Mouse (Mus musculus) liver, postnatal 0 days (tissue): ENCODE measurements around the gene Bcl6. TPM values are rescaled to one million over a fixed set of nuclear protein-coding genes. Genes with fewer than 3 reads are reported as not detected.

Experiments used
- ATAC-seq: fragments of 200-750 bp; cut with Nextera tagmentation; 2 replicates; pipeline ENCODE4 v1.8.0; 2017; ENCODE audit warnings: mild to moderate bottlenecking, moderate library complexity
- DNase-seq: peaks from one replicate; pipeline ENCODE4 v3.0.0-alpha.2; 2016
- H3K27ac ChIP-seq: fragments of 300-500 bp; sonication (generic); 2 replicates; pipeline ENCODE4 v1.5.1; 2014; ENCODE audit warnings: antibody characterized with exemption, moderate library complexity, mild to moderate bottlenecking, low read depth
- H3K27me3 ChIP-seq: fragments of 300-500 bp; sonication (generic); 2 replicates; pipeline ENCODE4 v1.6.1; 2014; ENCODE audit warnings: low read length, control low read depth, mixed read lengths; ENCODE audit not compliant: insufficient read depth
- H3K36me3 ChIP-seq: fragments of 300-500 bp; sonication (generic); replicated peaks from 2 replicates; pipeline ENCODE4 v1.6.1; 2014; ENCODE audit warnings: mild to moderate bottlenecking, control low read depth, low read length, moderate library complexity, mixed read lengths; ENCODE audit not compliant: insufficient read depth
- H3K4me1 ChIP-seq: fragments of 300-500 bp; sonication (generic); 2 replicates; pipeline ENCODE4 v1.6.1; 2014; ENCODE audit warnings: antibody characterized with exemption, mild to moderate bottlenecking, control low read depth; ENCODE audit not compliant: insufficient read depth
- H3K4me2 ChIP-seq: fragments of 300-500 bp; sonication (generic); 2 replicates; pipeline ENCODE4 v1.6.1; 2014; ENCODE audit warnings: low read depth, mild to moderate bottlenecking, low read length, moderate library complexity, mixed read lengths
- H3K4me3 ChIP-seq: fragments of 300-500 bp; sonication (generic); 2 replicates; pipeline ENCODE4 v1.5.1; 2014; ENCODE audit warnings: low read depth, low read length
- H3K9ac ChIP-seq: fragments of 300-500 bp; sonication (generic); replicated peaks from 2 replicates; pipeline ENCODE4 v1.6.1; 2014; ENCODE audit warnings: mild to moderate bottlenecking, moderate library complexity
- H3K9me3 ChIP-seq: fragments of 300-500 bp; sonication (generic); 2 replicates; pipeline ENCODE4 v1.6.1; 2016; ENCODE audit warnings: mild to moderate bottlenecking, control low read depth, low read length, mixed read lengths
- CTCF ChIP-seq: sonication (generic); IDR thresholded peaks from 2 replicates; pipeline ENCODE4 v1.5.1; 2016; ENCODE audit warnings: antibody characterized with exemption, low read depth
- EP300 ChIP-seq: IDR thresholded peaks from 2 replicates; pipeline ENCODE4 v1.6.1; 2016; ENCODE audit warnings: antibody characterized with exemption, low read depth, mild to moderate bottlenecking
- WGBS: fragments of 180-500 bp; shearing (Covaris S2); extraction: QIAGEN DNeasy Blood & Tissue Kit; methylation state at CpG from one replicate; pipeline ENCODE4 v1.1.7; 2014; ENCODE audit not compliant: insufficient replicate concordance; 5-methylcytosine and 5-hydroxymethylcytosine counted together
- polyA plus RNA-seq: library from polyadenylated mRNA; unstranded; fragments of >200 nt; fragmentation: Nextera tagmentation; extraction: Ambion mirVana; gene quantifications from 2 replicates; pipeline ENCODE4 v1.2.1, GENCODE M21; 2015

Bcl6 gene
- polyA plus RNA-seq, 1 experiment from 2014 or later: 0.69 TPM

DNA sequence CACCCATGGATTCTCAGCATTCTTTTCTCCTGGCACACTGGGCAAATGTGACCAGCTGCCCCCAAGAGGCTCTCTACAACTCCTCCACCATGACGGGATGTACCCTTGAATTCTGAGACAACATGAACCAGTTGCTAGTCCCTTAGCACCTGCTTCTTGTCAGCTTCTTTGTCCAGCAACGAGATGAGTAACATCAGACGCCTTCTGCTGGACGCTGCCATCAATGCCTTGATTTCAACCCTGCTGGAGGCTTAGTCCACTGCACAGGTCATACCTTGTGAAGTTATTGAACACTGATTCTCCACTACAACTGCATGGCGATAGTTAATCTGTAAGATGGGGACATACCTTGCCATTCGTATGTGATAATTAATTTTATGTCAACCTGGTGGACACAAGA, 41.0 kb downstream of the Bcl6 start:
- Histone ChIP-seq H3K4me3 (no peak overlapping the region), H3K9me3 (no peaks in the 10 kb centered on the region), H3K4me1 (no peaks in the 10 kb centered on the region), H3K36me3 (no peaks in the 10 kb centered on the region), H3K4me2 (no peak overlapping the region), H3K27me3 (no peaks in the 10 kb centered on the region), H3K9ac (no peak overlapping the region), H3K27ac (no peak overlapping the region)
- WGBS: 72% methylated on average over 6 of the region's 6 CpGs
- no peak for TF ChIP-seq EP300
- TF ChIP-seq CTCF: no peak
- ATAC-seq: no peak
- no peak for DNase-seq

DNA sequence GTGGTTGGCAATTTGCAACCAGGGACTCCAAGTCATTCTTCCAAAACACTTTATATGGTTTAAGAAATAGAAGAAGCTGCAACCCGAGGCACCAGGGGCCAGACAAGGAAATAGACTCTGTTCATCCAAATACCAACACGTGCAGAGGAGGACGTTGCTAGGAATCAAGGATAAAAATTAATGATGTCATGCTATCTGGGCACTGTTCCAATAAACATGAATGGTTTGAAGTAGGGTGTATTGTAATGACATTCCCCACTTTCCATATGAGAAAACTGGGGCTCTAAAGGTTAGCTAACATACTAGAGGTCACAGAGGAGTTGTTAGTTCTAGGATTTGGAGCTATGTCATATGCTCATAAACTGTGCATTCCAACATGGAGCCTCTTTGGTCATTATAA, 43.9 kb downstream of the Bcl6 start:
- H3K36me3 ChIP-seq: no peaks in the 10 kb centered on the region
- no peaks in the 10 kb centered on the region for H3K9me3 ChIP-seq
- no peak overlapping the region for H3K4me3 ChIP-seq
- no peaks in the 10 kb centered on the region for H3K27me3 ChIP-seq
- no peak for DNase-seq
- H3K4me1 ChIP-seq: no peaks in the 10 kb centered on the region
- no peak overlapping the region for H3K9ac ChIP-seq
- no peak for ATAC-seq
- no peak overlapping the region for H3K27ac ChIP-seq
- 38% methylated on average over 3 of the region's 3 CpGs for WGBS
- no peak overlapping the region for H3K4me2 ChIP-seq
- TF ChIP-seq EP300: no peak
- no peak for TF ChIP-seq CTCF

DNA sequence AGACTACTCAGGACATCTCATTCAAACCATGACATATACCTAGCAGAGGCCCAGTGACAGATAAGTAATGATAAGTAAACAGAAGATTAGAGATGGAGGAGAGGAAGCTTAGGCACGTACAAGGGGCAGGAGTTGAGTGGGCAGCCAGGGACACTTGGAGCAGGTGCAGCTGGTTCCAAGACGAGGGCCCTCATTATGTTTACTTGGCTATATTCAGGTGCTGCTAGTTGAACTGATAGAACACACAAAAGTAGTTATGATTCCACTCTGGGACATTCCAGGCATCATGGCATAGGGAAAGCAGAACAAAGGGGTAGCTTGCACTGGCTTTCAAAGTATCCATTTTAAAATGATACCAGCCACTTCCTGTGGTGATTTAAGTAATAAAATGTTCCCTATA, 54.3 kb downstream of the Bcl6 start:
- Histone ChIP-seq H3K9ac (no peak overlapping the region), H3K27ac (no peak overlapping the region), H3K36me3 (no peaks in the 10 kb centered on the region), H3K9me3 (no peaks in the 10 kb centered on the region), H3K4me2 (no peak overlapping the region), H3K4me3 (no peak overlapping the region), H3K27me3 (no peaks in the 10 kb centered on the region), H3K4me1 (no peaks in the 10 kb centered on the region)
- no peak for ATAC-seq
- no peak for TF ChIP-seq EP300
- TF ChIP-seq CTCF: no peak
- DNase-seq: no peak
- 64% methylated on average over 2 of the region's 2 CpGs for WGBS

DNA sequence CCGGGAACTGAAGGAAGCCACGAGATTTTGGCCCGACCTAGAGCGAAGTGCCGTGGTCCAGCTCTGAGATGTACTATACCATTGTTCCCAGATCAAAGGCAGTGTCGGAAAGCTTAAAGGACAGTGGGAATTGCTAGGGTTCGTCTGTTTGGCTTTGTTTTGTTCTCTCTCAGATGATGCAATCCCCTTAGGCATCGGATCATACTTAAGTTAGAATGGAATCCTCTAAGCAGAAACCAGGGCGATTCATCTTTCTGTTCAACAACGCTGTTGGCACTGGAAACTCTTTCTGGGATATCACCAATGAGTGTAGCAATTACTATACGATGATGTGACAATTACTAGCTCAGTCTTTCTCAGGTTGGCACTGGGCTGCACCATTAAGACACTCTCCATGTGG, 56.4 kb downstream of the Bcl6 start, which contains the start of gene Rtp2:
Rtp2 (minus strand) TSS at position 101 of the 400 bp plus-strand sequence.
- H3K27me3 ChIP-seq: no peaks in the 10 kb centered on the region
- H3K4me1 ChIP-seq: no peaks in the 10 kb centered on the region
- WGBS: 76% methylated on average over 11 of the region's 11 CpGs
- H3K4me2 ChIP-seq: no peak within 1 kb of the TSS
- no peak for DNase-seq
- no peak for TF ChIP-seq EP300
- no peak for TF ChIP-seq CTCF
- no peak within 1 kb of the TSS for H3K9ac ChIP-seq
- ATAC-seq: no peak
- H3K36me3 ChIP-seq: no peaks in the 10 kb centered on the region
- no peak within 1 kb of the TSS for H3K27ac ChIP-seq
- H3K9me3 ChIP-seq: no peaks in the 10 kb centered on the region
- no peak within 1 kb of the TSS for H3K4me3 ChIP-seq

DNA sequence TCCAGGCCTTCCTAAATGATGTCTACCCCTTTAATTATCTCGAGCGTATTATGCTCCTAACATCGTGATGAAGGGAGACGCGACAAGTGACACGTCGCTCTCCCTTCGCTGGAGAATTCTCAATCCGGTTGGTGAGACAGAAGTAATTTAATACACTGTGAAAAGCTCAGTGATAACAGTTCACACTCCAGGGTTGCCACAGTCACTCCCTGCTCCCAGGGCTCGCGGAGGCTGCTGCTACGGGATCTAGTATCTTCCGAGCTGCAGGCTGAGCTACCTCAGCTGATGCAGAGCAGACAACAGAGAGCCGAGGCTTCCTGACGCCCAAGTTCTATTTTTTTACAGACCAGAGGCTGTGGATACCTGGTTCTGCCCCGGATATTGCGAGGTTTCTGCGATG, 57.4 kb downstream of the Bcl6 start:
- Histone ChIP-seq H3K4me1 (no peaks in the 10 kb centered on the region), H3K27ac (no peak overlapping the region), H3K4me3 (no peak overlapping the region), H3K9ac (no peak overlapping the region), H3K4me2 (no peak overlapping the region), H3K9me3 (no peaks in the 10 kb centered on the region), H3K36me3 (no peaks in the 10 kb centered on the region), H3K27me3 (no peaks in the 10 kb centered on the region)
- TF ChIP-seq CTCF (no peak), EP300 (no peak)
- DNase-seq: no peak
- no peak for ATAC-seq
- 76% methylated on average over 18 of the region's 18 CpGs for WGBS

DNA sequence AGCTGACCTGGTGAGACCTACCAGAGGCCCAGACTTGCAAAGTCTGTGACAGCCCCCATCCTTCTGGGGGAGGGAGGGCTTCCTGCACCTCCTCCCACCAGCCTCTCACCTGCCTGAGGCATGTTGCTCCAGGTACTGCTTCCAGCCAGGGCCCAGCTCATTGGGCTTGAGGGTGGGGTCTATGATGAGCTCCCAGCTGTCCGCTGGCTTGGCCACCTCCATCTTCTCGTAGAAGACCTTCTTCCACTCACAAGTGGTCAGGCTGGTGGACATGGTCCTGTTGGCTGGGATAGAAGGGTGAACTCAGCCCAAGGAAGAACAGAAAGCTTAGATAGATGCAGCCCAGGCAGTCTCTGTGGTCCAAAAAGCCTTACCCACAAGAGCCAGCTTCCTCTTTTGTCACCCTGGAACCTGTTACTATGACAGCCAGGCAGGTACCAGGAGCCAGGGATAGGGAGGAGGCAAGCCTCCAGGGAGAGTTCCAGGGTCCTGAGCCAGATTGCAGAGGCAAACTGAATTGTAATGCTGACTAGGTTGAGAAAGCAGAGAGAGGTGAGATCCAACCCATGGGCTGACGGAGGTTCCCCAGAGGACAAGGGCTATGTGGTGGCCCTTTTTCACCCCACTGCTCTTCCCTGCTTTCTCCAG, 58.1 kb downstream of the Bcl6 start:
- H3K27me3 ChIP-seq: no peaks in the 10 kb centered on the region
- no peaks in the 10 kb centered on the region for H3K9me3 ChIP-seq
- no peak overlapping the region for H3K4me2 ChIP-seq
- H3K4me3 ChIP-seq: no peak overlapping the region
- H3K4me1 ChIP-seq: no peaks in the 10 kb centered on the region
- no peak overlapping the region for H3K9ac ChIP-seq
- TF ChIP-seq CTCF (no peak), EP300 (no peak)
- ATAC-seq (no peak), DNase-seq (no peak)
- H3K36me3 ChIP-seq: no peaks in the 10 kb centered on the region
- H3K27ac ChIP-seq: no peak overlapping the region
- WGBS: 72% methylated on average over 3 of the region's 3 CpGs
